Mouse (Mus musculus) small intestine, adult 2 months (tissue): ENCODE measurements around the gene Sost.

Experiments
- CTCF ChIP-seq: fragments of 200-500 bp; IDR thresholded peaks from 2 replicates; pipeline ENCODE4 v1.5.1; 2012; ENCODE audit warnings: low read depth, mild to moderate bottlenecking, control low read depth, inconsistent platforms, low read length, moderate library complexity, mixed read lengths; ENCODE audit not compliant: insufficient replicate concordance, insufficient read length; ENCODE audit errors: extremely low read depth
- POLR2A ChIP-seq: fragments of 200-500 bp; IDR thresholded peaks from 2 replicates; pipeline ENCODE4 v1.6.1; 2012; ENCODE audit warnings: low read depth, mild to moderate bottlenecking, control low read depth, inconsistent platforms, low read length, moderate library complexity

DNA sequence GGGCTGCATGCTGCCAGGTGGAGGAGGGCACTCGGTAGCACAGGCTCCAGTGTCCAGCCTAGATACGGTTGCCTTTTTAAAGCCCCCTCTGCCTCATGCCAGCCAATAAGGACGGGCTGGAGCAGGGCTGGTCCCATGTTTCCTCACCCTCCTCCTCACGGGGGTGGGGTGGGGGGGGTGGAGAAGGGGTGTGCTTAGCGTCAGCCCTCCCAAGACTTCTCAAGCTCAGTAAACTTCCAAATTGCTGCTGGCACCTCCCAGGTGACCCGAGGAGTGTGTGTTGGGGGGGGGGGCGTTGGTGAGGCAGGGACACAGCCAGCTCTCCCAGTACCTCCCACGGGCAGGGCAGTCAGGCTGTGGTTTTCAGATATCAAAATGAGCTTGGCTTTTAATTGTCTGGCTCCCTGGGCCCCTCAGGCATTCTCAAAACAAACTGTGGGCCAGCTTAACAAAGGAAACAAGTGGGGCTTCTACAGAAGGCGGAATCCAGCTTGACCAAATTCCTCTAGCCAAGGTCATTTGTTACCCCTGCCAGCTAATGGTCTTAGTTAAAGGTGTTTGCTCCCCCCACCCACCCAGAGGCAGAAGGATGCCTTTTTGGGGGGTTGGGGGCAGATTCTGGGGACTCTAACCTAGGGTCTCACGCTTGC is at the start of gene Sost:
- TF ChIP-seq CTCF (no peak), POLR2A (no peak)
